Mouse (Mus musculus) midbrain, embryonic 14.5 days (tissue): ENCODE measurements around the gene Samd11. TPM values are rescaled to one million over a fixed set of nuclear protein-coding genes. Genes with fewer than 3 reads are reported as not detected.

Experiments used
- ATAC-seq: fragments of 200-750 bp; cut with Nextera tagmentation; 2 replicates; pipeline ENCODE4 v1.8.0; 2017; ENCODE audit warnings: moderate number of reproducible peaks, moderate library complexity; ENCODE audit not compliant: low FRiP score, low TSS enrichment
- DNase-seq: peaks from one replicate; pipeline ENCODE4 v3.0.0-alpha.2; 2015
- H3K27ac ChIP-seq: fragments of 300-500 bp; sonication (generic); replicated peaks from 2 replicates; pipeline ENCODE4 v1.5.1; 2014; ENCODE audit warnings: mild to moderate bottlenecking, low read depth, low read length, moderate library complexity
- H3K27me3 ChIP-seq: fragments of 300-500 bp; sonication (generic); 2 replicates; pipeline ENCODE4 v1.6.1; 2014; ENCODE audit warnings: low read length, control low read depth, mixed read lengths; ENCODE audit not compliant: control insufficient read depth, insufficient read depth
- H3K36me3 ChIP-seq: fragments of 300-500 bp; sonication (generic); 2 replicates; pipeline ENCODE4 v1.6.1; 2014; ENCODE audit warnings: low read length, control low read depth; ENCODE audit not compliant: control insufficient read depth, insufficient read depth
- H3K4me1 ChIP-seq: fragments of 300-500 bp; sonication (generic); 2 replicates; pipeline ENCODE4 v1.6.1; 2014; ENCODE audit warnings: mild to moderate bottlenecking, antibody characterized with exemption, low read length, control low read depth; ENCODE audit not compliant: control insufficient read depth, insufficient read depth
- H3K4me2 ChIP-seq: fragments of 300-500 bp; sonication (generic); 2 replicates; pipeline ENCODE4 v1.6.1; 2014; ENCODE audit warnings: mild to moderate bottlenecking, low read length, moderate library complexity
- H3K4me3 ChIP-seq: fragments of 300-500 bp; sonication (generic); replicated peaks from 2 replicates; pipeline ENCODE4 v1.5.1; 2014; ENCODE audit warnings: low read depth, low read length
- H3K9ac ChIP-seq: fragments of 300-500 bp; sonication (generic); replicated peaks from 2 replicates; pipeline ENCODE4 v1.6.1; 2014; ENCODE audit warnings: mild to moderate bottlenecking, low read length, moderate library complexity
- H3K9me3 ChIP-seq: fragments of 300-500 bp; sonication (generic); 2 replicates; pipeline ENCODE4 v1.6.1; 2016; ENCODE audit warnings: low read length, control low read depth, mixed read lengths; ENCODE audit not compliant: control insufficient read depth
- WGBS: fragments of 180-500 bp; shearing (Covaris S2); extraction: QIAGEN DNeasy Blood & Tissue Kit; methylation state at CpG from one replicate; pipeline ENCODE4 v1.1.7; 2014; 5-methylcytosine and 5-hydroxymethylcytosine counted together
- polyA plus RNA-seq: library from polyadenylated mRNA; unstranded; fragments of >200 nt; fragmentation: Nextera tagmentation; extraction: Ambion mirVana; gene quantifications from 2 replicates; pipeline ENCODE4 v1.2.1, GENCODE M21; 2014

Samd11 gene
- polyA plus RNA-seq, 1 experiment from 2014 or later = 4.4 TPM

- no peaks in the 10 kb centered on the region for H3K9me3 ChIP-seq
- no peak overlapping the region for H3K9ac ChIP-seq
- H3K4me1 ChIP-seq = no peaks in the 10 kb centered on the region
- H3K36me3 ChIP-seq = 0 out of 2 replicates have a peak, but pooled peaks cover 2% of the 10 kb centered on the region
- H3K4me2 ChIP-seq = no peak overlapping the region
- DNase-seq (no peak), ATAC-seq (no peak)
- H3K27ac ChIP-seq = no peak overlapping the region
- H3K27me3 ChIP-seq = no peaks in the 10 kb centered on the region
- H3K4me3 ChIP-seq = no peak overlapping the region
- 87% methylated on average over 11 of the region's 11 CpGs for WGBS
These were observed 35.5 kb downstream of the Samd11 start for GRCm38 (mm10) chr4:156219936-156220335.

- no peak overlapping the region for H3K9ac ChIP-seq
- H3K27me3 ChIP-seq = no peaks in the 10 kb centered on the region
- DNase-seq (no peak), ATAC-seq (no peak)
- H3K36me3 ChIP-seq = no peaks in the 10 kb centered on the region
- 74% methylated on average over 16 of the region's 16 CpGs for WGBS
- no peak overlapping the region for H3K4me2 ChIP-seq
- no peak overlapping the region for H3K4me3 ChIP-seq
- no peak overlapping the region for H3K27ac ChIP-seq
- no peaks in the 10 kb centered on the region for H3K9me3 ChIP-seq
- H3K4me1 ChIP-seq = no peaks in the 10 kb centered on the region
These were observed 37.6 kb downstream of the Samd11 start for GRCm38 (mm10) chr4:156217838-156218237.

GRCm38 (mm10) chr4:156217022-156217669 is 38.3 kb downstream of the Samd11 start:
- ATAC-seq (no peak), DNase-seq (no peak)
- no peak overlapping the region for H3K4me3 ChIP-seq
- H3K9ac ChIP-seq = no peak overlapping the region
- H3K4me2 ChIP-seq = no peak overlapping the region
- no peaks in the 10 kb centered on the region for H3K27me3 ChIP-seq
- H3K4me1 ChIP-seq = no peaks in the 10 kb centered on the region
- no peaks in the 10 kb centered on the region for H3K36me3 ChIP-seq
- no peak overlapping the region for H3K27ac ChIP-seq
- WGBS = 84% methylated on average over 16 of the region's 16 CpGs
- no peaks in the 10 kb centered on the region for H3K9me3 ChIP-seq

- Histone ChIP-seq H3K4me1 (no peaks in the 10 kb centered on the region), H3K27ac (no peak overlapping the region), H3K9me3 (no peaks in the 10 kb centered on the region), H3K27me3 (no peaks in the 10 kb centered on the region), H3K4me2 (no peak overlapping the region), H3K9ac (no peak overlapping the region), H3K4me3 (no peak overlapping the region), H3K36me3 (no peaks in the 10 kb centered on the region)
- WGBS = 92% methylated on average over 2 of the region's 2 CpGs
- DNase-seq = no peak
- ATAC-seq = no peak
These were observed 39.3 kb downstream of the Samd11 start for GRCm38 (mm10) chr4:156216196-156216595.

- Histone ChIP-seq H3K4me3 (no peak within 1 kb of the TSS), H3K9ac (no peak within 1 kb of the TSS), H3K9me3 (no peaks in the 10 kb centered on the region), H3K36me3 (no peaks in the 10 kb centered on the region), H3K27me3 (no peaks in the 10 kb centered on the region), H3K4me1 (no peaks in the 10 kb centered on the region), H3K27ac (no peak within 1 kb of the TSS), H3K4me2 (no peak within 1 kb of the TSS)
- WGBS = 83% methylated on average over 4 of the region's 4 CpGs
- DNase-seq (no peak), ATAC-seq (no peak)
These were observed 39.8 kb downstream of the Samd11 start, which contains the start of gene Perm1 for GRCm38 (mm10) chr4:156215649-156216048. Perm1 (plus strand) TSS chr4:156215868.

- 94% methylated on average over 13 of the region's 13 CpGs for WGBS
- Histone ChIP-seq H3K9me3 (no peaks in the 10 kb centered on the region), H3K36me3 (no peaks in the 10 kb centered on the region), H3K4me2 (no peak overlapping the region), H3K4me1 (no peaks in the 10 kb centered on the region), H3K4me3 (no peak overlapping the region), H3K27me3 (no peaks in the 10 kb centered on the region), H3K9ac (no peak overlapping the region), H3K27ac (no peak overlapping the region)
- DNase-seq = no peak
- no peak for ATAC-seq
These were observed 42.3 kb downstream of the Samd11 start for GRCm38 (mm10) chr4:156213134-156213533.

GRCm38 (mm10) chr4:156209963-156210635 is 45.4 kb downstream of the Samd11 start:
- DNase-seq = no peak
- Histone ChIP-seq H3K9ac (no peak overlapping the region), H3K4me3 (no peak overlapping the region), H3K4me1 (no peaks in the 10 kb centered on the region), H3K27me3 (no peaks in the 10 kb centered on the region), H3K4me2 (no peak overlapping the region), H3K27ac (no peak overlapping the region), H3K9me3 (no peaks in the 10 kb centered on the region), H3K36me3 (no peaks in the 10 kb centered on the region)
- ATAC-seq = no peak
- WGBS = 80% methylated on average over 13 of the region's 13 CpGs

GRCm38 (mm10) chr4:156208872-156209271 is 46.6 kb downstream of the Samd11 start:
- H3K4me2 ChIP-seq = no peak overlapping the region
- H3K9me3 ChIP-seq = no peaks in the 10 kb centered on the region
- no peak overlapping the region for H3K9ac ChIP-seq
- H3K36me3 ChIP-seq = no peaks in the 10 kb centered on the region
- no peak overlapping the region for H3K27ac ChIP-seq
- H3K4me1 ChIP-seq = peaks cover 5% of the 10 kb centered on the region
- no peak overlapping the region for H3K4me3 ChIP-seq
- WGBS = 90% methylated on average over 4 of the region's 4 CpGs
- DNase-seq (no peak), ATAC-seq (no peak)
- H3K27me3 ChIP-seq = no peaks in the 10 kb centered on the region
